Mouse (Mus musculus): ENCODE measurements around the gene Uckl1. TPM values are rescaled to one million over a fixed set of nuclear protein-coding genes. Genes with fewer than 3 reads are reported as not detected.

The Uckl1 gene
- total RNA-seq, 2 experiments from 2014 or later: 55.1 to 86.5 TPM

DNA sequence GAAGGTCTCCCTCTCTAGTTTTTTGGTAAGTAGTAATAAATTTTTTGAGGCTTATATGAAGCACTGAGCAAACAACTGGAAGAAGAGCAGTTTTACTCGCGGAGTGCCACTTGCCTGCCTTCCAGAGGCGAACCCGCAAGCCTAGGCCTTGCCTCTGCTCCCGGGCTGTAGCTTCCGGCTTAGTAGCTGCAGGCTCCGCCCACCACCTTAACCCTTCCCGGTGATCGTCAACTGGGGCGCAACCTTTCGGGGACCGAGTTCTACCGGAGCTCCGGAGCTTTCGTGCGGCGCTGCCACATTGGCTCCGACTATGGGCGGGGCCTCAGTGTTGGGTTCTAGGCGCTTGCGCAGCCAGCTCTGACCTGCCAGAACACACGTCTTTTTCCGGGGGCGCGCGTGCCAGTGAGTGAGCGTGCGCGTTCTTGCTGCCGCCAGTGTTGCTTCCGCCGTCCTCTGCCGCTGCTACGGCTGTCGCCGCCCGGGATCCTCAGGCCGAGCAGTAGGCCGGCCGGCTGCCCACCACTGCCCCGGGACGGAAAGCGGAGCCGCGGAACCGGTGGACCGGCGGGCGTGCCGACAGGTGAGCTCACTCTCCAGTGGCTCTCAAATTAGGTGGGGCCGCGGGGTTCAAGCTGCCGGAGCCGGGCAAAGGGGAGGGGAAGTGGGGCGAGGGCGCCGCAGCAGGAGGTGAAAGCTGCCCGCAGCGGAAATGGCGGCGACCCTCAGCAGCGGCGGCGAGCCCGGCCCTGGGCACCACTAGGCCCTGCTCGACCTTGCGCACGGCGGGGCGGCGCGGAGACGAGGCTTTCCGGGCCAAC, 64.4 kb downstream of the Uckl1 start, which contains the start of gene Dnajc5:
Dnajc5 (plus strand) TSS at position 368 of the 818 bp plus-strand sequence.
- peak; percentile 98 for DNase-seq

DNA sequence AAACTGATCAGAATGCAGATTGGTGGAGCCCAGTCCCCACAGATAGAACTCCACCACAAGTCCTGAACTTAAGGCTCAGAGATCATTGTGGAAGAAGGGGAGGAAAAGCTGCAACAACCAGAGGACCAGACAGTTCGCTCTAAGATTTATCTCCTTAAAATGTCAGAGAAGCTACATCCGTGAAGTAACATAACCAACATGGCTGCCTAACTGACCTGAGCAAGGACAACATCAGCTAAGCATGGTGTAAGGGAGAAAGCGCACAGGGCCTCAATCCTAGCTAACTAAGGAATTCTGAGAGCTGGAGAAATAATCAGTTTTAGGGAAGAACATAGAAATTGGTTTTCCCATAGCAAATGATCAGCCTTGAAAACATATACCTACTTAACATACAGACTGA, 65.5 kb downstream of the Uckl1 start:
- DNase-seq: peak; percentile 15

Small RNAs within 50 kb of the gene (microRNA-seq; reads per million reads assigned to microRNA genes)
- not detected for gene Mir7006

Other genes starting within 250 kb of the Uckl1 start
- gene Zgpat, start 220.0 kb downstream of the Uckl1 start, total RNA-seq (2021): 10 to 100 TPM; 26.1 to 37.0 TPM
- 10 to 100 TPM; 37.9 to 48.2 TPM for gene Arfrp1, start 219.5 kb downstream of the Uckl1 start, total RNA-seq (2021)
- 10 to 100 TPM in 1 of 2 experiments, 1 to 10 TPM in 1; 8.8 to 19.2 TPM for gene Lime1, start 204.8 kb downstream of the Uckl1 start, total RNA-seq (2021)
- gene Zbtb46, start 125.5 kb downstream of the Uckl1 start, total RNA-seq (2021): 10 to 100 TPM; 17.2 to 23.6 TPM
- gene Abhd16b, start 91.7 kb downstream of the Uckl1 start, total RNA-seq (2021): not detected
- 100 to 1,000 TPM in 1 of 2 experiments, 10 to 100 TPM in 1; 95.5 to 108 TPM for gene Tpd52l2, start 87.8 kb downstream of the Uckl1 start, total RNA-seq (2021)
- 10 to 100 TPM; 89.0 to 91.5 TPM for gene Dnajc5, start 64.4 kb downstream of the Uckl1 start, total RNA-seq (2021)
- 10 to 100 TPM; 51.4 to 58.3 TPM for gene Prpf6, start 7.0 kb upstream of the Uckl1 start, total RNA-seq (2021)
- 10 to 100 TPM; 52.5 to 92.4 TPM for gene Zfp512b, start 7.9 kb upstream of the Uckl1 start, total RNA-seq (2021)
- 10 to 100 TPM in 1 of 2 experiments, 1 to 10 TPM in 1; 10.0 to 11.7 TPM for gene Samd10, start 14.3 kb upstream of the Uckl1 start, total RNA-seq (2021)
- gene Gm29797, start 72.1 kb upstream of the Uckl1 start, total RNA-seq (2021): not detected
- gene Sox18, start 86.7 kb upstream of the Uckl1 start, total RNA-seq (2021): 10 to 100 TPM; 59.1 to 62.5 TPM
- gene Tcea2, start 95.4 kb upstream of the Uckl1 start, total RNA-seq (2021): 10 to 100 TPM; 11.4 to 13.5 TPM
- 10 to 100 TPM; 22.4 to 23.7 TPM for gene Rgs19, start 109.1 kb upstream of the Uckl1 start, total RNA-seq (2021)
- not detected for gene Lkaaear1, start 113.5 kb upstream of the Uckl1 start, total RNA-seq (2021)
- gene Oprl1, start 130.1 kb upstream of the Uckl1 start, total RNA-seq (2021): 1 to 10 TPM; 1.3 to 2.4 TPM
- gene Myt1, start 178.4 kb upstream of the Uckl1 start, total RNA-seq (2021): 1 to 10 TPM; 6.4 to 8.0 TPM